Mouse (Mus musculus): ENCODE results near the gene Nme2.

Nme2 gene

DNA sequence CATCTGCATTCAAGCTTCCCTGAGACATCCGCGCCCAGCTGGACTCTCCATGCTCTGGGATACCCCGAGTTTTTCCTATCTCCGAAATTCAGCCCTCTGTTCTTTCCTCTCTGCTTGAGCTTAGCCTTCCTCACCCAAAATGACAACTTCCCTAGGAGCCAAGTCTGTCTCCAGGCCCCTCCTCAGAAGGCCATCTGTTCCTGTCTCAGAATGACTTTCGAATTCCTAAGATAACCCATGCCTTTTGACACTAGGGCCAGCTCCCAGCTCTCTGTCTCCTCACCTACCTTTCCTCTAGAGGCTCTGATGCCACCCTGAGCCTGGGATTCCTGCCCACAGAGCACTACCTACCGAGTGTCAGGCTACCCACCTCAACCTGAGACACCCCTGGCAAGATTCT is at the start of gene Nme2:
Gene Nme2, minus strand, starts transcription at position 101 of the 400 bp plus-strand sequence.
- DNase-seq (ENCODE audit: low spot score in 2 of 2): peak in 1 of 2 experiments; percentile 20

- DNase-seq (ENCODE audit: low spot score in 2 of 2): no peak
These were observed 47.3 kb upstream of the Nme2 start for GRCm38 (mm10) chr11:94003346-94003745.

DNA sequence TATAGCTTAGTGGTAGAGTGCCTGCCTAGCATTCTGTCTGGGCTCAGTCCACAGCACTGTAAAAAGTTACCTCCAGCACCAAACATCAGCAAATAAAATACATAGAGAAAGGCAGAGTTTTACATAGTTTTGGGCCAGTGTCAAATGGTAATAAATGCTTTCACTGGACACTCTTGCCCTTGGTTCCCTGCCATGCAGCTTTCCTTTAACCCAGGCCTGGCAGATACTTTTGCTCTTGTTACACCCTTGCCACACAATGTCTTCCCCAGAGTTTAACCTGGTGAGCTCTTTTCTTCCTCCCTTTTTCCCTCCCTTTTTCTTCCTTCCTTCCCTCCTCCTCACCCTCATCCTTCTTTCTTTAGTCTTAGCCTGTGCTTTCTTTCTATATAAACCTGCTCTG is 43.2 kb upstream of the Nme2 start:
- DNase-seq (ENCODE audit: low spot score in 2 of 2): no peak

DNA sequence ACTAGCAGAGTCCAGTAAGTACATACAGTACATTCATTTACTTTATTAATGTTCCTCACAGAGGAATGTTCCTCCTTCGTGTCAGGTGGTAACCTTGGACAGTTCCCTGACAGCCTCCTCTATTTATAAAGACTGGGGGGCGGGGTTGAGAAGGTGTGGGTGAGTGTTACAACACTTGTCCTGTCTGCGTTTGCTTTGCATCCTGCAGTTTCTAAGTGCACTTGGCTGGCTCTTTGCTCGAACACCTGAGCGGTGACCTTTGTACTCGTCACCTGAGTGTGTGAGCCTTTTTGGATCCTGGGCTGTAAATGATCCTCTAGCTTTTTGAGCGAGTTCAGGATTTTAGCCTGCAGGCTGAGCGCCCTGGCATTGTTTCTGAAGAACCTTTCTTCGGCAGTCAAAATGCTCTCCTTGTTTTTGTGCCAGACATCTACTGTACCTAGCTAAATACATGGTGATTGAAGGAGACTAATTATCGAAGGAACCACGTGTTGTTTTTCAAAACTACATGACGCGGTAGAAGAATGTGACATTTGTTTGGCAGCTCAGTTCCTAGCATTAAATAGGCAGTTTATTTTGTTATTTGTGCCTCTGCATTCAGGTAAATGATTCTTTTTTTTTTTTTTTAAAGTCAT is 41.2 kb upstream of the Nme2 start:
- peak in 1 of 2 experiments; percentile 13 for DNase-seq (ENCODE audit: low spot score in 2 of 2)

DNA sequence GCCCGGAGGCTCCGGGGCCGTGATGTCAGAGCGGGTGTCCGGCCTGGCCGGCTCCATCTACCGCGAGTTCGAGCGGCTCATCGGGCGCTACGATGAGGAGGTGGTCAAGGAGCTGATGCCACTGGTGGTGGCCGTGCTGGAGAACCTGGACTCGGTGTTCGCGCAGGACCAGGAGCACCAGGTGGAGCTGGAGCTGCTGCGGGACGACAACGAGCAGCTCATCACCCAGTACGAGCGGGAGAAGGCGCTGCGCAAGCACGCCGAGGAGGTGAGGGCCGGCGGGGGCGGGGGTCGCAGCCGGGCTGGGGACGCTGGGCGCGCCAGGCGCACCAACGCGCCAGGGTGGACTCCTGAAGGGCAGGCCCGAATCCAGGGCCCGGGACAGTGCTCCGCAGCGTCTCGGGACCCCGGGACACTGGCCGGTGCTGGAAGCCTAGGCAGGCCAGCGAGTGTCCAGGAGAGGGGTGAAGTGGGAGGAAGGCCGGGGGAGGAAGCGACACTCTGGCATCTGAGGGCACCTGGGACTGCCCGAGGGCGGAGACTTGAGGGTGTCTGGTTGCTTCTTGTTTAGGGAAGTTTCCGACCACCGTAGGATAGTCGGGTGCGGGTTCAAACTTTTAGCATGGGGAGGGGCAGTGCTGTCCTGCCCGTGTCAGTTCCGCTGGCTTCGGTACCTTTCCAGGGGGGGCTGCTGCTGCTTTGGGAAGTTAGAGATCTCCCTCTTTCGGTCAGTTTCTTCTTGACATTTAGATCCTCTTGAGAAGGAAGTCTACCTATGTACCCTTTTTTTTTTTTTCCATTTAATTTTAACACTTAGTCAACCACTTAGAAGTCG is 40.5 kb upstream of the Nme2 start:
- peak; percentile 37 to 48 for DNase-seq (ENCODE audit: low spot score in 2 of 2)

DNA sequence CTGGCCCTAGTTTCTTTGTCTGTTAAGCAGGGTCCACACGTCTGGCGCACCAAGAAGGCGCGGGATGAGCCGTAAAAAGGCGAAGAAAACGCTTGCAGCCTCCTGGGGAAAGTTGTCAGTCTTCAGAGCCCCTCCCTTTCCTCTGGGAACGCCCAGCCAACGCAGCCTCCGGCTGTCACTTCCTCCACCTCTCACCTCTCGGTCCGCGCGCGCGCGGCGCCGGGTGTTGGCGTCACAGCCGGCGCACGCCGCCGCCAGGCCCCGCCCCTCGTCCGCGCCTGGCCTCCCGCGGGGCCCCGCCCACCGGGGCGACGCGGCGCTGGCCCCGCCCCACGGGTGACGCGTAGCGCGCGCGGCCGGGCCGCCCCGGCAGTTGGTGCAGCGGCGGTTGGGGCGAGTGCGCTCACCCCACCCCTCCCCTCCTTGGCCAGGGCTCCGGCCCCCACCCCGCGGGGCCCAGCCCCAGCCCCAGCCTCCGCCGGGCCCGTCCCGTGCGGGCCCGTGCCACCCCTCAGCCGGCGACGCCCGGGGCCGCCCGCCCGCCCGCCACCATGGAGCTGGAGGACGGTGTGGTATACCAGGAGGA is 39.8 kb upstream of the Nme2 start, which contains the start of gene Spag9:
Gene Spag9, plus strand, starts transcription at position 372 of the 586 bp plus-strand sequence.
- DNase-seq (ENCODE audit: low spot score in 2 of 2): peak; percentile 83 to 90

GRCm38 (mm10) chr11:93995111-93995719 is 39.2 kb upstream of the Nme2 start:
- DNase-seq (ENCODE audit: low spot score in 2 of 2): peak; percentile 85 to 89

DNA sequence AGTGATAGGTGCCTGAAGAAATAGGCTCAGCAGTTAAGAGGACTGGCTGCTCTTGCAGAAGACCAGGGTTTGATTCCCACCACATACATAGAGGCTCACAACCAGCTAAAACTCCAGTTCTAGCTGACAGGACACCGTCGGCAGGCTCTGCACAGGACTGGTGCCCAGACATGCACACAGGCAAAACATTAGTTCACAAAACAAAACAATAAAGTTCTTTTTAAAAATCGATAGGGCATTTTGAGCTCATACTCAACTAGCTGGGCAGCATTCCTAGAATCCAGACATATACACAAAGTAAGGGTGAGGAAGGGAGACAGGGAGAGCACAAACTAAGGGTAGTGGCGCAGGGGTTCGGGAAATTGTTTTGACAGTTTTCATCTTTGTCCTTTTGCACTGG is 38.5 kb upstream of the Nme2 start:
- DNase-seq (ENCODE audit: low spot score in 2 of 2): no peak

- DNase-seq (ENCODE audit: low spot score in 2 of 2): no peak
These were observed 32.4 kb upstream of the Nme2 start for GRCm38 (mm10) chr11:93988328-93989062.

- DNase-seq (ENCODE audit: low spot score in 2 of 2): no peak
These were observed 31.7 kb upstream of the Nme2 start for GRCm38 (mm10) chr11:93987625-93988327.

DNA sequence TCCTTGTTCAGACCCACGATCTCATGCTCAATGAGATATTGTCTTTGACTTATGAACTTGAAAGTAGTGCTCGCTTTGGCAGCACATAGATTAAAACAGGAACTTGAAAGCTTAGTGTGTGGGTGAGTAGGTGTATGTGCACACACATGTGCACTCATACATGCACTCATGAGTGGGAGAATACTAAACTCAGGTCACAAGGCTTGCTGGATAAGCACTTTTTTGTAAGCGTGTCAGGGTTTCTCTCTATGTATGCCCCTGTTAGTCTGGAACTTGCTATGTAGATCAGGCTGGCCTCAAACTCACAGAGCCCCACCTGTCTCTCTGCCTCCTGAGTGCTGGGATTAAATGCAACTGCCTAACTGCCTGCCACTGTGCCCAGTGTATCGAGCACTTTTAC is 31.0 kb upstream of the Nme2 start:
- DNase-seq (ENCODE audit: low spot score in 2 of 2): no peak

DNA sequence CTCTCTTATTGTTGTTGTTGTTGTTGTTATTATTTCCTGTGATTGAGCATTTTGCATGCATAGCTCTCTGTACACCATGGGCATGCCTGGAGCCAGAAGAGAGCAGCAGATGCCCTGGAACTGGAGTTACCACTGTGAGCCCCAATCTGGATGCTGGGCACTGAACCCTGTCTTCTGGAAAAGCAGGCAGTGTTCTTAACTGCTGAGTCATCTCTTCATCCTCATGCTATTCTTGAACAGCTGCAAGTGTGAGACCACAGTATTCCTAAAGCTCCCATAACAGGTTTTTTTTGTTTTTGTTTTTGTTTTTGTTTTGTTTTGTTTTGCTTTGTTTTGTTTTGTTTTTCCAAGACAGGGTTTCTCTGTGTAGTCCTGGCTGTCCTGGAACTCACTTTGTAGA is 30.2 kb upstream of the Nme2 start:
- no peak for DNase-seq (ENCODE audit: low spot score in 2 of 2)

DNA sequence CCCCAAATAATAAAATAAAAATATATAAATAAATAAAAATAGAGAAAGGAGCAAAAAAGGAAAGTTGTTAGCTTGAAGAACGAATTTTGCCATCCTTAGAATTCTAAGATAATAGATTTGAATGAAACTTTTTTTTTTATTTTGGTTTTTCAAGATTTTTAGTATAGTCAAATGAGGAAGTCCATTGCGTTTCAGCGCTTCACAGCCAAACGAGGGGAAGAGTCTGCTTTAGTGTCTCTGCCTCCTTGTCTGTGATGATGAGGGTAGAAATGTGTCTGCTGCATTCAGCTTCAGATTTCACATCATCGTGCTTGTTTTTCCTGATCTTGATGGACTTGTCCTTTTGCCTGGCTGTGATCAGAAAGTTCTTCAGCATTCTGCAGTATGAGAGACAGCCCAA is 29.2 kb upstream of the Nme2 start:
- no peak for DNase-seq (ENCODE audit: low spot score in 2 of 2)

DNA sequence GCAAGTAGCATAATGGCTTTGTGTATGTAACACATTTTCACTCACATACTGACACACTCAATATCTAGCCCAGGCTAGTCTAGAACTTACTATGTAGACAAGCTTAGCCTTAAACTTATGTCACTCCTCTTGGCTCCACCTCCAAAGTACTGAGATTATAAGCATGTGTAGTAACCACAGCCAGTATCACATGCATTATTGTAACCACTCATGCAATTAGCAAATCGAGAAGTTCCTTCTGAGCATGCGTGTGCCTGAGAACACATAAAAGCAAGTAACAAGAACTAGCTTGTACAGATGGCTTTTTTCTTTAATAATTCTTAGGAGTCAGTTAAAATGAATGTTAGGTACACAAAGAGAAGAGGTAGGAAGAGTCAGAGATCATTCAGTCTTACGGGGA is 28.6 kb upstream of the Nme2 start:
- no peak for DNase-seq (ENCODE audit: low spot score in 2 of 2)

GRCm38 (mm10) chr11:93979502-93980049 is 23.5 kb upstream of the Nme2 start:
- DNase-seq (ENCODE audit: low spot score in 2 of 2): no peak

GRCm38 (mm10) chr11:93972951-93973350 is 16.9 kb upstream of the Nme2 start:
- no peak for DNase-seq (ENCODE audit: low spot score in 2 of 2)

- DNase-seq (ENCODE audit: low spot score in 2 of 2): no peak
These were observed 13.7 kb upstream of the Nme2 start for GRCm38 (mm10) chr11:93969799-93970198.

- DNase-seq (ENCODE audit: low spot score in 2 of 2): no peak
These were observed 13.1 kb upstream of the Nme2 start for GRCm38 (mm10) chr11:93969171-93969570.

- DNase-seq (ENCODE audit: low spot score in 2 of 2): no peak
These were observed 12.7 kb upstream of the Nme2 start for GRCm38 (mm10) chr11:93968848-93969128.

GRCm38 (mm10) chr11:93968005-93968847 is 12.2 kb upstream of the Nme2 start, which contains the start of the genes Gm20390 and Nme1:
TSS of gene Gm20390 (minus strand) at chr11:93968293.
TSS of gene Nme1 (minus strand) at chr11:93968521.
- DNase-seq (ENCODE audit: low spot score in 2 of 2): peak; percentile 94 to 99
